ENCODE assay signal across 13 mouse cellular contexts in genomic region chr14:122477971-122478573, GRCm38 (mm10). TPM values are rescaled to one million over a fixed set of nuclear protein-coding genes. Genes with fewer than 3 reads are reported as not detected.
DNase-seq lines count a peak whose midpoint lies in the region; ATAC-seq and TF ChIP-seq lines count a peak whose summit lies in the region.
"Had no signal": no experiment of that assay in that cellular context is flagged by ENCODE, and none has a peak within 500 bp of the region (broad histone marks: within the 10 kb centered on the region; RNA-seq: fewer than 3 reads in every experiment).

No protein-coding gene starts in this region.

- H3K36me3 ChIP-seq in intestine, postnatal 0 days (ENCODE audit: control insufficient read depth, insufficient read depth), result no peaks in the 10 kb centered on the region
- no peaks in the 10 kb centered on the region for H3K36me3 ChIP-seq in intestine, embryonic 16.5 days (ENCODE audit: control insufficient read depth, insufficient read depth, low read length)
- H3K36me3 ChIP-seq in embryonic facial prominence, embryonic 13.5 days, result no peaks in the 10 kb centered on the region
- no peaks in the 10 kb centered on the region; the same call in 1 of the 2 replicates for H3K36me3 ChIP-seq in hindbrain, postnatal 0 days (ENCODE audit: insufficient read depth, low read length)
- no peaks in the 10 kb centered on the region for H3K36me3 ChIP-seq in neural tube, embryonic 13.5 days

- ATAC-seq in intestine, postnatal 0 days, result no peak
- no peak for ATAC-seq in intestine, embryonic 16.5 days
- no peak for ATAC-seq in embryonic facial prominence, embryonic 13.5 days (ENCODE audit: insufficient number of reproducible peaks, insufficient read depth, low FRiP score, low TSS enrichment, low read depth)
- ATAC-seq in hindbrain, postnatal 0 days, result no peak
- ATAC-seq in neural tube, embryonic 13.5 days (ENCODE audit: low read depth), result no peak
- no peak for ATAC-seq in erythroid progenitor cell, adult 5-6 weeks (replicated peaks; ENCODE audit: low FRiP score, poor library complexity, severe bottlenecking)

- H3K4me1 ChIP-seq in intestine, postnatal 0 days (replicated peaks; ENCODE audit: control insufficient read depth, insufficient read depth, low read length), result no peaks in the 10 kb centered on the region
- H3K4me1 ChIP-seq in intestine, embryonic 16.5 days (ENCODE audit: control insufficient read depth, insufficient read depth, low read length), result peaks cover 18% of the 10 kb centered on the region
- peaks cover 33% of the 10 kb centered on the region for H3K4me1 ChIP-seq in embryonic facial prominence, embryonic 13.5 days
- H3K4me1 ChIP-seq in hindbrain, postnatal 0 days (ENCODE audit: insufficient read depth, low read length), result no peaks in the 10 kb centered on the region
- peaks cover 42% of the 10 kb centered on the region for H3K4me1 ChIP-seq in neural tube, embryonic 13.5 days (replicated peaks)

- H3K4me2 ChIP-seq in intestine, postnatal 0 days (replicated peaks; ENCODE audit: low read depth), result no peak overlapping the region
- no peak overlapping the region for H3K4me2 ChIP-seq in intestine, embryonic 16.5 days (ENCODE audit: low read depth, low read length)
- H3K4me2 ChIP-seq in embryonic facial prominence, embryonic 13.5 days, result no peak overlapping the region
- H3K4me2 ChIP-seq in hindbrain, postnatal 0 days (ENCODE audit: low read depth, low read length), result peak overlapping the region; percentile 68
- peak overlapping the region; percentile 62 for H3K4me2 ChIP-seq in neural tube, embryonic 13.5 days

- no peaks in the 10 kb centered on the region for H3K9me3 ChIP-seq in intestine, postnatal 0 days (ENCODE audit: control insufficient read depth)
- H3K9me3 ChIP-seq in intestine, embryonic 16.5 days (ENCODE audit: control insufficient read depth, low read length), result no peaks in the 10 kb centered on the region
- no peaks in the 10 kb centered on the region for H3K9me3 ChIP-seq in embryonic facial prominence, embryonic 13.5 days
- no peaks in the 10 kb centered on the region for H3K9me3 ChIP-seq in hindbrain, postnatal 0 days (ENCODE audit: low read length)
- H3K9me3 ChIP-seq in neural tube, embryonic 13.5 days, result no peaks in the 10 kb centered on the region

- H3K27me3 ChIP-seq in intestine, postnatal 0 days (replicated peaks; ENCODE audit: control insufficient read depth, insufficient read depth, low read length), result peaks cover 98% of the 10 kb centered on the region
- H3K27me3 ChIP-seq in intestine, embryonic 16.5 days (replicated peaks; ENCODE audit: control insufficient read depth, insufficient read depth, low read length), result peaks cover 87% of the 10 kb centered on the region
- peaks cover 94% of the 10 kb centered on the region for H3K27me3 ChIP-seq in embryonic facial prominence, embryonic 13.5 days
- H3K27me3 ChIP-seq in hindbrain, postnatal 0 days (ENCODE audit: insufficient read depth, low read length), result no peaks in the 10 kb centered on the region
- peaks cover 69% of the 10 kb centered on the region for H3K27me3 ChIP-seq in neural tube, embryonic 13.5 days

- peak overlapping the region; percentile 16 for H3K4me3 ChIP-seq in intestine, postnatal 0 days (ENCODE audit: low read depth, low read length)
- H3K4me3 ChIP-seq in intestine, embryonic 16.5 days (ENCODE audit: low read length), result no peak overlapping the region
- H3K4me3 ChIP-seq in embryonic facial prominence, embryonic 13.5 days, result peak overlapping the region; percentile 10; the same call in 1 of the 2 replicates
- H3K4me3 ChIP-seq in hindbrain, postnatal 0 days (ENCODE audit: low read length), result peak overlapping the region; percentile 60
- peak overlapping the region; percentile 58 for H3K4me3 ChIP-seq in neural tube, embryonic 13.5 days

- H3K27ac ChIP-seq in intestine, postnatal 0 days (ENCODE audit: low read depth, low read length), result no peak overlapping the region
- H3K27ac ChIP-seq in intestine, embryonic 16.5 days (ENCODE audit: low read length), result no peak overlapping the region
- H3K27ac ChIP-seq in embryonic facial prominence, embryonic 13.5 days, result no peak overlapping the region
- H3K27ac ChIP-seq in hindbrain, postnatal 0 days, result peak overlapping the region; percentile 89
- H3K27ac ChIP-seq in neural tube, embryonic 13.5 days (replicated peaks), result peak overlapping the region; percentile 96

- TF ChIP-seq CTCF in intestine, postnatal 0 days (IDR thresholded peaks at IDR 0.05; ENCODE audit: low read depth), result no peak
- TF ChIP-seq CTCF in hindbrain, postnatal 0 days (IDR thresholded peaks at IDR 0.05; ENCODE audit: low read depth), result no peak

- peak; percentile 19 for DNase-seq in hindbrain, postnatal 0 days (ENCODE audit: low spot score)
- no peak for DNase-seq in T-cell, adult 2 months (ENCODE audit: low spot score)
- no peak for DNase-seq in lung, postnatal 14 days
- DNase-seq: cerebellum, adult 11 months; gastrocnemius, postnatal 14 days; heart, postnatal 14 days; lung, postnatal 10 days had no signal

- WGBS in intestine, postnatal 0 days, result 3% methylated on average over 9 of the region's 9 CpGs
- WGBS in intestine, embryonic 16.5 days, result 1% methylated on average over 9 of the region's 9 CpGs
- WGBS in embryonic facial prominence, embryonic 13.5 days, result 2% methylated on average over 9 of the region's 9 CpGs
- 2% methylated on average over 9 of the region's 9 CpGs for WGBS in hindbrain, postnatal 0 days
- whole genome bisulfite sequencing in neural tube, embryonic 13.5 days, result 2% methylated on average over 9 of the region's 9 CpGs

- H3K9ac ChIP-seq in intestine, postnatal 0 days (ENCODE audit: low read depth, low read length), result no peak overlapping the region
- H3K9ac ChIP-seq in intestine, embryonic 16.5 days (ENCODE audit: low read depth, low read length), result no peak overlapping the region
- no peak overlapping the region for H3K9ac ChIP-seq in embryonic facial prominence, embryonic 13.5 days
- H3K9ac ChIP-seq in hindbrain, postnatal 0 days (replicated peaks; ENCODE audit: low read length), result peak overlapping the region; percentile 89
- H3K9ac ChIP-seq in neural tube, embryonic 13.5 days, result peak overlapping the region; percentile 82

RNA-seq across cellular contexts. Expression of gene Zic2, which starts 2.8 kb away (rescaled TPM):
- polyA plus RNA-seq in intestine, postnatal 0 days (2015; fragmentation: Nextera tagmentation; extraction: Ambion mirVana), result not detected in 2 replicates
- not detected in 2 replicates for polyA plus RNA-seq in intestine, embryonic 16.5 days (2015; fragmentation: Nextera tagmentation; extraction: Ambion mirVana)
- 0.35 and 0.48 TPM in 2 replicates for polyA plus RNA-seq in embryonic facial prominence, embryonic 13.5 days (2015; fragmentation: Nextera tagmentation; extraction: Ambion mirVana)
- total RNA-seq in hindbrain, postnatal 0 days (2014; rRNA removed), result 234 TPM in 2 replicates
- 35.9 and 40.2 TPM in 2 replicates for polyA plus RNA-seq in hindbrain, postnatal 0 days (2015; fragmentation: Nextera tagmentation; extraction: Ambion mirVana)
- 8.2 and 10.2 TPM in 2 replicates for polyA plus RNA-seq in neural tube, embryonic 13.5 days (2015; fragmentation: Nextera tagmentation; extraction: Ambion mirVana)
- not detected in 2 replicates for total RNA-seq in erythroid progenitor cell, adult 5-6 weeks (2015; ENCODE audit: low replicate concordance)
- not detected in 2 replicates for total RNA-seq in erythroid progenitor cell, adult 5-6 weeks (2017; ENCODE audit: low replicate concordance)
- total RNA-seq: gastrocnemius, postnatal 14 days had no signal
- polyA plus RNA-seq: stomach, embryonic 16.5 days had no signal

RNA-seq across cellular contexts. Expression of gene Gm10837, which starts 12.3 kb away (rescaled TPM):
- not detected in 2 replicates for polyA plus RNA-seq in intestine, postnatal 0 days (2015; fragmentation: Nextera tagmentation; extraction: Ambion mirVana)
- not detected in 2 replicates for polyA plus RNA-seq in intestine, embryonic 16.5 days (2015; fragmentation: Nextera tagmentation; extraction: Ambion mirVana)
- not detected in 2 replicates for polyA plus RNA-seq in embryonic facial prominence, embryonic 13.5 days (2015; fragmentation: Nextera tagmentation; extraction: Ambion mirVana)
- 0.93 and 4.7 TPM in 2 replicates for total RNA-seq in hindbrain, postnatal 0 days (2014; rRNA removed)
- polyA plus RNA-seq in hindbrain, postnatal 0 days (2015; fragmentation: Nextera tagmentation; extraction: Ambion mirVana), result 1.2 and 1.4 TPM in 2 replicates
- 0.19 and 0.29 TPM in 2 replicates for polyA plus RNA-seq in neural tube, embryonic 13.5 days (2015; fragmentation: Nextera tagmentation; extraction: Ambion mirVana)
- total RNA-seq in erythroid progenitor cell, adult 5-6 weeks (2015; ENCODE audit: low replicate concordance), result not detected in 2 replicates
- not detected in 2 replicates for total RNA-seq in erythroid progenitor cell, adult 5-6 weeks (2017; ENCODE audit: low replicate concordance)
- total RNA-seq: gastrocnemius, postnatal 14 days; heart, postnatal 14 days had no signal
- polyA plus RNA-seq: stomach, embryonic 16.5 days had no signal

RNA-seq across cellular contexts. Expression of gene Zic5, which starts 12.6 kb away (rescaled TPM):
- polyA plus RNA-seq in intestine, postnatal 0 days (2015; fragmentation: Nextera tagmentation; extraction: Ambion mirVana), result not detected in 2 replicates
- polyA plus RNA-seq in intestine, embryonic 16.5 days (2015; fragmentation: Nextera tagmentation; extraction: Ambion mirVana), result not detected in 2 replicates
- 0.20 and 0.22 TPM in 2 replicates for polyA plus RNA-seq in embryonic facial prominence, embryonic 13.5 days (2015; fragmentation: Nextera tagmentation; extraction: Ambion mirVana)
- 46.2 and 51.3 TPM in 2 replicates for total RNA-seq in hindbrain, postnatal 0 days (2014; rRNA removed)
- 31.0 and 31.1 TPM in 2 replicates for polyA plus RNA-seq in hindbrain, postnatal 0 days (2015; fragmentation: Nextera tagmentation; extraction: Ambion mirVana)
- 8.4 and 8.6 TPM in 2 replicates for polyA plus RNA-seq in neural tube, embryonic 13.5 days (2015; fragmentation: Nextera tagmentation; extraction: Ambion mirVana)
- total RNA-seq in erythroid progenitor cell, adult 5-6 weeks (2015; ENCODE audit: low replicate concordance), result not detected in 2 replicates
- not detected in 2 replicates for total RNA-seq in erythroid progenitor cell, adult 5-6 weeks (2017; ENCODE audit: low replicate concordance)
- total RNA-seq: gastrocnemius, postnatal 14 days; heart, postnatal 14 days had no signal
- polyA plus RNA-seq: stomach, embryonic 16.5 days had no signal

RNA-seq across cellular contexts. Expression of gene Gm5089, which starts 27.2 kb away (rescaled TPM):
- polyA plus RNA-seq in intestine, postnatal 0 days (2015; fragmentation: Nextera tagmentation; extraction: Ambion mirVana), result not detected in 2 replicates
- polyA plus RNA-seq in intestine, embryonic 16.5 days (2015; fragmentation: Nextera tagmentation; extraction: Ambion mirVana), result not detected in 2 replicates
- 0.22 and 0.59 TPM in 2 replicates for polyA plus RNA-seq in embryonic facial prominence, embryonic 13.5 days (2015; fragmentation: Nextera tagmentation; extraction: Ambion mirVana)
- 1.2 and 3.0 TPM in 2 replicates for total RNA-seq in hindbrain, postnatal 0 days (2014; rRNA removed)
- 0.56 and 0.82 TPM in 2 replicates for polyA plus RNA-seq in hindbrain, postnatal 0 days (2015; fragmentation: Nextera tagmentation; extraction: Ambion mirVana)
- 0.46 and 0.62 TPM in 2 replicates for polyA plus RNA-seq in neural tube, embryonic 13.5 days (2015; fragmentation: Nextera tagmentation; extraction: Ambion mirVana)
- total RNA-seq in erythroid progenitor cell, adult 5-6 weeks (2015; ENCODE audit: low replicate concordance), result not detected in 2 replicates
- not detected in 2 replicates for total RNA-seq in erythroid progenitor cell, adult 5-6 weeks (2017; ENCODE audit: low replicate concordance)
- total RNA-seq: gastrocnemius, postnatal 14 days; heart, postnatal 14 days had no signal
- polyA plus RNA-seq: stomach, embryonic 16.5 days had no signal

RNA-seq across cellular contexts. Expression of gene Pcca, which starts 56.1 kb away (rescaled TPM):
- polyA plus RNA-seq in intestine, postnatal 0 days (2015; fragmentation: Nextera tagmentation; extraction: Ambion mirVana), result 5.9 and 7.7 TPM in 2 replicates
- 17.3 and 18.3 TPM in 2 replicates for polyA plus RNA-seq in intestine, embryonic 16.5 days (2015; fragmentation: Nextera tagmentation; extraction: Ambion mirVana)
- polyA plus RNA-seq in embryonic facial prominence, embryonic 13.5 days (2015; fragmentation: Nextera tagmentation; extraction: Ambion mirVana), result 29.9 and 32.8 TPM in 2 replicates
- 6.7 and 13.4 TPM in 2 replicates for total RNA-seq in hindbrain, postnatal 0 days (2014; rRNA removed)
- polyA plus RNA-seq in hindbrain, postnatal 0 days (2015; fragmentation: Nextera tagmentation; extraction: Ambion mirVana), result 39.1 and 42.8 TPM in 2 replicates
- polyA plus RNA-seq in neural tube, embryonic 13.5 days (2015; fragmentation: Nextera tagmentation; extraction: Ambion mirVana), result 28.2 and 32.0 TPM in 2 replicates
- total RNA-seq in erythroid progenitor cell, adult 5-6 weeks (2015; ENCODE audit: low replicate concordance), result 12.6 and 13.0 TPM in 2 replicates
- 2.9 and 12.1 TPM in 2 replicates for total RNA-seq in erythroid progenitor cell, adult 5-6 weeks (2017; ENCODE audit: low replicate concordance)

Comparison
In these comparisons a context has a peak if more than half of its experiments do, and no peak if none do; other contexts are left out.
1. H3K27ac ChIP-seq: peak in hindbrain, postnatal 0 days (single experiment) and neural tube, embryonic 13.5 days (single experiment); none in intestine, postnatal 0 days (single experiment), intestine, embryonic 16.5 days (single experiment) and embryonic facial prominence, embryonic 13.5 days (single experiment).
2. H3K4me2 ChIP-seq: peak in hindbrain, postnatal 0 days (single experiment) and neural tube, embryonic 13.5 days (single experiment); none in intestine, postnatal 0 days (single experiment), intestine, embryonic 16.5 days (single experiment) and embryonic facial prominence, embryonic 13.5 days (single experiment).
3. H3K9ac ChIP-seq: peak in hindbrain, postnatal 0 days (single experiment) and neural tube, embryonic 13.5 days (single experiment); none in intestine, postnatal 0 days (single experiment), intestine, embryonic 16.5 days (single experiment) and embryonic facial prominence, embryonic 13.5 days (single experiment).